Mouse (Mus musculus) thymus, postnatal 14 days (tissue): ENCODE measurements around the gene Ppm1e.
"Not testable (repeated sequence)": the region's sequence is repeated elsewhere in the genome, so short reads cannot be mapped to it uniquely, and the experiment has no call there.

Experiments
- DNase-seq: peaks from one replicate; pipeline ENCODE4 v3.0.0; 2021

The Ppm1e gene

DNA sequence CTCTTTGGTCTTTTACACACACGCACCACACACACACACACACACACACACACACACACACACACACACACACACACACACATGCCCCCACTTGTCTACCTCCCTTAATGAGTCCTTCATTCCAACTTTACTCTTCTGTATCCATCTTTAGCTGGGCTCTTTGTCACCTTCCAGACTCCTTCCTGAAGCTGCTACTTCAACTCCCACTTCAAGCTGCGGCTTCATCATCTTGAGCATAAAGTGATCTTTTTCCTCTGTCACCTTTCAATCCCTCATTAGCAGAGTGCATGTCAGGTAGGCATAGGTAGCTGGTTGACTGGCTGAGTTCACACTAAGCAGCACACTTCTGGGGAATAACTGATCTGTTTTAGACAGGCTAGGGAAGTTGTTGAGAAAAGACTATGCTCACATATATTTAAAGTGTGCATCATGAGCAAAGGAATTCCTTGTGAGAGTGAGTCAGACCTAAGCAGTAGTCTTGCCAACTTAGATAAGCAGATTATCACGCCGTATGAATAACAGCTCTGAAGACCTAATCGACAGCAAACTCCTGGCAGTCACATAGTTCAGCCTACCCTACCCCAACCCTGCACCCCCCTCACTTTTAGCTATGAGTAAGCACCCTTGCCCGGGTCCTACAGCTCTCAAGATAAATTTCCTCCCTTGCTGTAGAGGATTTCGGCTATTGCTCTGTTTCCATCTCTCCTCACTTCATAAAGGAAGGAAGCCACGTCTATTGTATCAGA, 49.3 kb downstream of the Ppm1e start:
- no peak for DNase-seq

DNA sequence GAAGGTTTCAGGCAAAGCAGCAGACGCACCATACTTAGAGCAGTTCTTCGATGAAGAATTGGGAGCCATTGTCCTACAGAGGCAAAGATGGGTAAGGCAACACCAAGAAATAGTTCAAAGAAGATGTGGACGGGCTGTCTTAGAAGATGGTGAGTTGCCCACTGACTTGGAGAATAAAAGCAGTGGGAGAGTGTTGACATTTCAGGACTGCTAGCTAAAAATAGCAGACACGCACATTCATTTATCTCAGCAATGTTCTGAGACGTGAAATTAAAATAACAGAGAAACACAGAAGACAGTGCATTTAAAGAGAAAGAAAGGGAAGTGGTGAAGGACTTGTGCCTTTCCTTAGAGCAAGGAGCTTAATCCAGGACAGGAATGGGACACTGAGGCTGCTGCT, 59.8 kb downstream of the Ppm1e start:
- no peak for DNase-seq

DNA sequence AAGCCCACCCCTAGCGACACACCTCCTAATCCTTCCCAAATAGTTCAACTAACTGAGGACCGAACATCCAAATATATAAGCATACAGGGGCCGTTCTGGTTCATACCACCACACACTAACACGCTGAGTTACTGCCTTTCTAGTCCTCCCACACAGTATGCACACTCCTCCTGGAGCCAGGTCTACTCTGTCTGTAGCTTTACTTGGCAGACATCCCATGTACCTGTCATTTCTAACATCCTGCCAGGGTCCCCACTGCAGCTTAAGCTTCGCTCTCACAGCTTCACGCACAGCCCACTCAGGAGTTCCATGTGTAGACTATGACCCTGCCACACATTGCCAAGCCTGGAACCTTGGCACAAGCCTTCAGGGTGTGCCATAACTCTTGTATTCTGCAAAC, 62.4 kb downstream of the Ppm1e start:
- no peak for DNase-seq

DNA sequence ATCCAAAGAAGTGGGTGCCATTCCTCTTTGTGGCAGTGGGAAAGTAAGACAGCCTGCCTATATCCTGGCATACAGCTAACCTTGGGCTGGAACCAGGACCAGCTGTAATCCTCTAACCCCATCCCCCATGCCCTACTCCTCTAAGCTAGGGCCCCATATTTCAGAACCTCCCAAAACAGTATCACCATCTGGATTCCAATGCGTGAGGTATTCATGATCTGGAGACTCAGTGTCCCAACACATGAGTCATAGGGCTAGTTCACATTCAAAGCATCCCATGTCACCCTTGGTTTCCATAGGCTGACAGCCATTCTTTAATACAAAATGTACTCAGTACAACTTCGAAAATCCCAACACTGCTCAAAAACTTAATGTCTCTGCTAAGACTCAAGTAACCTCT, 63.2 kb downstream of the Ppm1e start:
- no peak for DNase-seq

DNA sequence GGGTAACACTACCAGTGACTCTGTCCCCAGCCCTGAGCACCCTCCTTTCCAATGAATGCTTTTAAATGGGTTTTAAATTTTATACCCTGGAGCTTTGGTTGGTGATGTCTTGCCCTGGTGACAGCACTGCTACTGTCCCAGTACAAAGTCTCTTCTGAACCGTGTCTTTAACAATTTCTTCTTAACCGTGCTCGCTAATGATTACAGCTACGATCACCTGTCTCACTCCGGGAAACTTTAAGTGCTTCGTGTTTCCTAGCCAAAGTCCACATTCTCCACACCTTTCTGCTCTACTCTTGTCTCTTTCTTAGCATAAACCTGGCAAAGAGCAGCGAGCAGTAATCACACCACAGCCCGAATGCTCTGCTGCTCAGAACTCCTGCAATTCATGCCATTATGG, 69.5 kb downstream of the Ppm1e start:
- DNase-seq: no peak

DNA sequence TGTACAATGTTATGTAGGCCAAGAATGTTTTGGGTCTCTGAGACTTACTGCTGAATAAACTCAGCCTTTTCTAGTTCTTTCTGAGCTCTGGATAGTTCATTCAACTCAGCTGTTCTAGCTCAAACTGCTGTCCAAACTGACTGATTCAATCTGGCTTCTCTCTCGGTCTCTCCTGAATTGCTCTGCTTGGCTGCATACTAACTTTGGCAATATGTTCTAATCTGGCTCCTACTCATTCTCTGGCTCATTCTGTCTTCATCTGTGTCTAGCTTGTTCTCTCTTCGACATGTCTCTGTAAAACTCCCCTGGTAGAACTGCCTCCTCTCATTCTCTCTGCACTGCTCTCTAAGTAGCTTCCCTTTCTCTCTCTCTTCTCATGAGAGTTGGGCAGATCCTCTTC, 72.6 kb downstream of the Ppm1e start:
- no peak for DNase-seq

DNA sequence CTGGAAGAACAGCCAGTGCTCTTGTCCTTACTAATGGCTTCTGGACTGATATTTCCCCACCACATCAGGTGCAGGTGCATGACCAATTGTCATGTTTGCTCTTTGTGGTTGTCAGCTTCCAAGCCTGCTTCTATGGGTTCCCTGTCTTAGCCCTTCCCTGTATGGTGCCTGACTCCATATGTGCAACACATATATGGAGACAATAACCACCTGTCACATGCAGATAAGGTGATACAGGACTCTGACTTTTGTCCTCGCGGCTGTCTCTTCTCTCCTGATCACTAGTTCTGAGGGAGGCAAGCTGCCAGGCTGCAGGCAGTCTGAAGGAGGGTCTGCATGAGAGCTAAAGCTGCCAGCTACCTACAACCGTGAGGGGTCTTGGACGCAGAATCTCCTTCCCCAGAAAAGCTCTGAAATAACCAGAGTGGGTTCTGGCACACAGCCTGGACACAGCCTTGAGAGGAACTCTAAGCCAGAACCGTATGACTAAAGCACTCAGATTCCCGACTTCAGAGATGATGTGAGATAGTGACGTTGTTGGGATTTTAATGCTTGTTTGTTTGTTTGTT, 76.8 kb downstream of the Ppm1e start:
- no peak for DNase-seq

DNA sequence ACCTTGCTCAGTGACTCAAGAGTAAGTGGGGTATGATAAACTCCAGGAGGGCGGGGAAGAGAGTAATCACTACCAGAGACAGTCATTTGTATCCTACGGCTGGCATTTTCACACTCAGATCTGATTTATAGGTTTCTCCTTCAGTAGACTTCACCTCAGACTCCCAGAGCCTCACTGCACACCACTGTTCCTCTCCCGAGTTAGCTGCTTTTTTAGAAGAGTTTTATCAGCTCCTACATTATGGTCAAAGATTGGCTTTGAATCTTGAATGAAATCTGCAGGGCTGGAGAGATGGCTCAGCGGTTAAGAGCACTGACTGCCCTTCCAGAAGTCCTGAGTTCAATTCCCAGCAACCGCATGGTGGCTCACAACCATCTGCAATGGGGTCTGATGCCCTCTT, 79.4 kb downstream of the Ppm1e start:
- DNase-seq: no peak

DNA sequence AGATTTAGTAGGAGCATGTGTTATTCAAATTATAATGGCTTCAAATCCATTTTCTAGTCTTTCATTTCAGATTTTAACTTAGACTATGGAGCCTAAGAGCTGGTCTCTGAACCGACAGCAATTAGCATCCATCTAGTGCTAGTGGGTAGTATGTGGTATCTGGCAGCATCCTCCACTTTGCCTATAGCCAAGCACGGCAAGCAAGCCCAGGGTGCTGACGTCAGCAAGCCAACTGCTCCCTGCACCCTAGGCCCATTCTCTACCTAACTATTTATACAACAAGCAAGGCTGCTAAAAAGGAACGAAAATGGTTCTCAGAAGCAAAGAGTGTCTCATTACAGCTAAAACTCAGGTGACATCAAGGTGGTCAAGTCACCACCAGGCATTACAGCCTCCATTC, 80.0 kb downstream of the Ppm1e start:
- DNase-seq: no peak

DNA sequence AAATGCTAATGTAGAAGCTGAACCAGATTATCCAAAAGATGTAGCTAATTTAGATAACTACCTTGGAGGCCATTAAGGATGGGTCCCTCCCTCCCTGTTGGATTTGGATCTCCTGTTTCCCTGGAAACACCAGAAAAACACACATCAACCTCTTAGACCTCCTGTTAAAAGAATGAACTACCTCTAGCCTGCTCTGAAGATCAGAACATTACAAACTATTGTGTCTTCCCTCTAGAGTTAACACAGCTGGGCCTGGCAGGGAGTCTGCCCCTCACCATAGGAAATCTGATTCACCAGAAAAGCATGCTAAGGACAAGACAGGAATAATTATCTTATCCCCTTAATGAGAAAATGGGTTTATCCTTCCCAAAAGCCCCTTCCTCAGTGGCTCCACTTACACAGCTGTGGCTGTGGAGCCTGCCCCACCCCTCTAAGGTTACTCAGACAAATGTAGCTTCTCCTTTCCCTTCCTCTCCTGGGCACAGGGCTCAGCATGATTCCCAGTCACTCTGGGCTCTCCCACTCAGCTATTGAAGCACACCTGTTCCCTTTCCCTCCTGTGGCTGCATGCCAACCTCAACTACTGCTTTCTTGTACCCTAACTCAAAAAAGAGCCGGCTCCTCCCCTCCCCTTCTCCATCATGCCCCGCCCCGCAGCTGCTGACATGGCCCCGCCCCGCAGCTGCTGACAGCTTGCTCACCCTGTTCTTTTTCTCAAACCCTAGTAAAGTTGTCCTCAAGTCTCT, 82.4 kb downstream of the Ppm1e start:
- DNase-seq: peak; percentile 85

DNA sequence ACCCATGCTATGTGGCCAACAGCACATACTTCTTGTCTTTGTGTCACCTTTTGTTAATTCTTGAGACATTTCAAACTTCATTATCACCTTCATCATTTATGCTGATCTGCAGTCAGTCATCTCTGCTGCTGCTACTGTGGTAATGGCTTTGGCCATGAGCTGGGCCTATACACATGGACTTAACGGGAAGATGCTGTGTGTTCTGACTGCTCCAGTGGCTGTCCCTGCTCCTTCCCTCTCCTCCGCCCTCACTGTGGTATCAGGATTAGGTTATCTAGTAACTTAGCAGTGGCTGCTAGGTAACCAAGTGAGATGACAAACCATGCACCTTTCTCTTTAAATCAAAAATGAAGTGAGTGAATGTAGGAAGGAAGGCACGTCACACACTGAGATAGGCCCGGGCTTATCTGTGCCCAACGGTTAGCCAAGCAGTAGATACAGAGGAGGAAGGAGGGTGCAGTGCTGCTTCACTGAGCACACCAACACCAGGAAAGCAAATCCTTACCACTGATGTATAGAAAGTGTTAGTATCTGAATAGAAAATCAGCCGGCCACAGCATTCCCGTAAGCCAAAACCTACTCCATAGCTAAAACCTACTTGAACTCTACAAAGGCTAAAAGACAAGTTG, 83.3 kb downstream of the Ppm1e start:
- DNase-seq: no peak

DNA sequence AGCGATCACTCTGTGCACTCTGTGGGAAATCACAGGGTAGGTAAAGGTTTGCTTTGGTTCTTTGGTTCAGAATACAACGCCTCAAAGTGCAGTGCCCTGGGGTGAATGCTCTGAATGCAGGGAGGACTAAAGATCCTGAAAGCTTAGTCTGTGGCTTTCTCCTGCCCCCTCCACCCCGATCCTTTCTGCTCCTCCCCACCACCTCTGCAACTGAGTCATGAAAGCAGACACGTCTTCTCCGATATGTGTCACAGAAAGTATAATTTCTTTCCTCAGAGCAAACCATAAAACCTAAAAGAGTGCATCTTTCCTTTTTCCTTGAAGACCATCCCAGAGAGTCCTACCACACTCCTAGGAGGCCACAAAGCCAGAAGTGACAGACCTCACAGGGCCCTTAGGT, 86.1 kb downstream of the Ppm1e start:
- DNase-seq: no peak

DNA sequence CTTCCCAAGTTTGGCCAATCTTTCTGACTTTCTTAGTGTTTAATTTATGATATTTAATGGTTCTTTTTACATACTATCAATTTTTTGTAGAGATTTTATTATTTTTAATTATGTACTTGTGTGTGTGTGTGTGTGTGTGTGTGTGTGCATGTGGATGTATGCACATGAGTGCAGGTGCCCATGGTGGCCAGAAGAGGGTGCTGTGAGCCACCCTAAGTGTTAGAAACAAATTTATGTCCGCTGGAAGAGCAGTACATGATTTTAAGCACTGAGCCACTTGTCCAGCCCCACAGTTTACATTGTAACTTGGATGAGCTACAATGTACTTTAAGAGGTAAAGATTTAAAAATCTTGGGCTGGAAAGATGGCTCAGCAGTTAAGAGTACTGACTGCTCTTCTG, 87.3 kb downstream of the Ppm1e start:
- DNase-seq: no peak

DNA sequence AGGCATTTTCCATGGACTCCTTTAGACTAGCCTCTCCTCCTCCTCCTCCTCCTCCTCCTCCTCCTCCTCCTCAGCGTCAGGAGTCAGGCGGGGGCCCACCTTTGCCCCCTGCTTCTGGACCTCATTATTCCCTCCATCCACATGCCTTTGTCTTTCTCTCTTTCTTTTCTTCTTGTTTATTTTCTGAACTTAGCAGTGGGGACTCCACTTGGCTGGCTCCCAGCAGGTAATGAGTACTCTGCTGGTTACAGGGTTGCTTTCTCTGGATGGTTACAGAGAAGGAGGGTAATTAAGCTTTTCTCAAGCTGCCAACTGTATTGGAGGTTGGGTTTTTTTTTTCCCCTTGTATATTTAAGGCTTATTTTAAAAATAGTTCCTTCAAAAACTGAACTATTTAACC, 87.9 kb downstream of the Ppm1e start:
- DNase-seq: no peak

DNA sequence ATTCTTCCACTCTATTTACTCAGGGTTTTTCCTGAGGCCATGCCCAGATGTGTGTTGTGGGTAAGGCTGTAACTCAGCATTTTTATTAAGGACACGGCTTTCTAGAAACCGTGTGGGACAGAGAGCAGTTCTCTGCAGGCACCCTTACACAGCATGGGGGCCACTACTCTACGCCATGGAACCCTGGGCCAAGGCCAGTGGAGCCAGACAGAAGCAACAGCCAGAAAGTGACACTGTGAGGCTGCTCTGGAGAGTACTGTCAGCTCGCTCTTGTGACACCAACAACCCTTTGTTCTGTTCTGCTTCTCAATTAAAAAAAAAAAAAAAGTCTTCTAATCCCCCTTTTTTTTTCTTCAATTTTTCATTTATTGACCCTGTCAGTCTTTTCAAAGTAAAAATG, 88.4 kb downstream of the Ppm1e start:
- no peak for DNase-seq

DNA sequence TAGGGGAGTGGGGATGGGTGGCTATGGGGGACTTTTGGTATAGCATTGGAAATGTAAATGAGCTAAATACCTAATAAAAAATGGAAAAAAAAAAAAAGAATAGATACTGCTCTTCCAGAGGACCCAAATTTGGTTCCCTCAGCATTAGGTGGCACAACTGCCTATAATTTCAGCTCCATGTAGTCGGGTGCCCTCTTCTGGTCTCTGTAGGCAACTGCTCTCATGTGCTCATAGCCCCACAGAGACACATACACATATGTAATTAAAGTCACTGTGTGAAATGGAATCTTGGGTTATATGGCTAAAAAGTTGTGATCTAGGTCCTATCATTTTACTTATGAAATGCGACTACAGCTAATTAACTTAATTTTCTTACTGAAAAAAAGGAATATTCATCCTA, 90.0 kb downstream of the Ppm1e start:
- DNase-seq: peak; percentile 49

DNA sequence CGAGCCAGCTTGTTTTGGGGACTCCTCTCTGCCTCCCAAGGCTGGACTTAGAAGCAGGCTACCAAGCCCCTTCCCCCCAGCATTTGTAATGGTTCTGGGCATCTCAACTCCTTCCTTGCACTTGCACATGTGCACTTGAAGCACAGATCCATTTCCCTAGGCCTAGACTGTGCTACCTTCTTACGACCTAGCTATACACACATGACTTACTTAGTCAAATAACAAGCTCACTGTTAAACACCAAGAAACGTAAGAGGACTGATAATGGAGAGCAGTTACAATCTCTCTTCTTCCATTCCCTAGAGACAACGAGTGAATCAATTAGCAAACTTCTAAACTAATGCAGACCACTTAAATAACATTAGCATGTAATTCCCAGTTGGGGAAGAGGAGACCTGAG, 92.6 kb downstream of the Ppm1e start:
- no peak for DNase-seq

DNA sequence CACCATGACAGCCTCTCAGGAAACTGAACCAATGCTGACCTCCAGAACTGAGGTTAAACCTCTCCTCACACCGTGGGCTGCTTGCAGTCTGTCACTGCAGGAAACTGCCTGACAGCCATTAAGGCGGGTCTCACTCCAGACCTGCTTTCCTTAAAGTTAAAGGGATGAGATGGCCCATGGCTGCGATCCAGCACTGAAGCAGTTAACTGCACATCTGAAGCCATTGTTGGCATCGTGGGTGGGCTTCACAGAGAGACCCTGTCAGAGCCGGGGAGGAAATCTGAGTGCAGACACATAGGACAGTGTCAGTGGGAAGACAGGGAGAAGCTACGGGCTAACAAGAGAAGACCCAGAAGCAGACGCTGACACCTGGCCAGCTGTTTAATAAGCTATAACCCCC, 94.9 kb downstream of the Ppm1e start:
- no peak for DNase-seq

DNA sequence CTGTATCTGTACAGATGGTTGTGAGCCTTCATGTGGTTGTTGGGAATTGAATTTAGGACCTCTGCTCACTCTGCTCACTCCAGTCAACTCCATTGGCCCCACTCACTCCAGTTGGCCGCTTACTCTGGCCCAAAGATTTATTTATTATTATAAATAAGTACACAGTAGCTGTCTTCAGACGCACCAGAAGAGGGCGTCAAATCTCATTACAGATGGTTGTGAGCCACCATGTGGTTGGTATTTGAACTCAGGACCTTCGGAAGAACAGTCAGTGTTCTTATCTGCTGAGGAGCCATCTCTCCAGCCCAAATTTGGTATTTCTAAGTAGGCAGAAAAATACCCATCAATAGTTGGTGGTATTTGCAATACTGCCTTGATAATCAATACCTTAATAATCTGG, 97.1 kb downstream of the Ppm1e start:
- DNase-seq: not testable (repeated sequence)

DNA sequence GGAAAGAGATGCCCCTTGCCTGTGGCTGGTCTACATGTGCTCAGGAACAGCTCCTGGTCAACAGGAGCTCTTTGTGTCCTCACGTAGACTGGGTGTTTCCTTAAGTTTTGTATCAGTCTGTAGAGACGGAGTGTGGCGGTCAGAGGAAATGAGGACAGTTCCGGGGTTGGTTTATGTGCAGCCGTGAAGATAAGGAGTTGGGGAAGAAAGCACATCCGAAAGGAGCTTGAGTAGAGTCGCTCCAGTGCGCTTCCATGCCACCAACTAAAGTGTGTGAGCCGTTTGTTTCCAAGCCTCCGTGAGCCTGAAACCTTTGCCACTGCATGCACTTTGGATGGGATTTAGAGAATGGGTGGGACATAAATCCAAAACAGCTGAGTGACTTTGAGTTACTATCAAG, 99.0 kb downstream of the Ppm1e start:
- no peak for DNase-seq

DNA sequence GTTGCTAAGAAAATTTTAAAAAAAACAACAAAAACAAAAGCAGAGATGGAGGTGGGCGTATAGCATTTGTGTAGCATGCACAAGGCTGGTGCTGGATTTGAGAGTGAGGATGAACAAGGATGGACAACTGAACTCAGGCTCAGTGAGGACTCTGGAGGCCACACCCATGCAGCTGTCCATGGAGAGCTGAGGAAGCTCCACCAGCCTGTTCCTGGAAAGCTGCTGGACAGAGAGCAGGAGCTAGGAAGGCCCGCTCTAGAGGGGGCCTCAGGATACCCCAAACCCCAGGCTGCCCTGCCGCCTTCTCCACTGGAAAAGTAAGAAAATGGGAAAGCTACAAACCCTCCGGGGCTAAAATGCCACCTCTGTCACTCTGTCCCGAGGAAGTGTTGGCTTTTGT, 101.5 kb downstream of the Ppm1e start:
- DNase-seq: no peak

DNA sequence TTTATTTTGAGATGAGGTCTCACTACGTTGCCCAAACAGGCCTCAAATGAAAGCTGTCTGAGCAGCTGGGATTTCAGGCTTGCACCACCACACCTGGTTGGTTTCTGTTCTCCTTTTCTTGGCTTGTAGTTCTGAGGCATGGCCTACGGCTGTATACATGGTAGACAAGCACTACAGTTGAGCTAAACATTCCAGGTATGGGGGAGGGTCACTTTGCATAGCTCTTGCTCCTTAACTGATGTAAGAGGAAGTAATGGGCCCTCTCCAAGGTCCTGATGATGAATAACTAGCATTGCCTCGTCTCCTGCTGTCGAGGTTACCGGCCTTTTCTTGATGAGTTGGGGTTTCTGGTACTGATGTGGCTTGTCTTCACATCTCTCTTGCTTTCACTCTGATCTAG, 104.7 kb downstream of the Ppm1e start:
- peak; percentile 23 for DNase-seq

DNA sequence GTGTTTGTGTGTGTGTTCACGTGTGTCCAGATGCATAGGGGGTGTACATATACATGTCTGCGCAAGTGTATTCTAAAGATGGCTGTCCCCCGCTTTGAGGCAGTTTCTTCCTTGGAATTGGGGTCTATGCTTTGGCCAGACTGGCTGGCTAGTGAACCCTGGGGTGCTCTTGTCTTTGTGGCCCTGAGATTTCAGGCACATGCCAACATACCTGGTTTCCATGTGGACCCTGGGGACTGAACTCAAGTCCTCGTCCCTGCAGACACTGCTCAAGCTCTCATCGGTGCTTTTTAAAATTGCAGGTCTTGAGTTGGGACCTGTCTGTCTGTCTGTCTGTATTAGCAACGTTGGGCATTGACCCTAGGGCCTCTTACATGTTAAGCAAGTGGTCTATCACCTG, 105.5 kb downstream of the Ppm1e start:
- no peak for DNase-seq

DNA sequence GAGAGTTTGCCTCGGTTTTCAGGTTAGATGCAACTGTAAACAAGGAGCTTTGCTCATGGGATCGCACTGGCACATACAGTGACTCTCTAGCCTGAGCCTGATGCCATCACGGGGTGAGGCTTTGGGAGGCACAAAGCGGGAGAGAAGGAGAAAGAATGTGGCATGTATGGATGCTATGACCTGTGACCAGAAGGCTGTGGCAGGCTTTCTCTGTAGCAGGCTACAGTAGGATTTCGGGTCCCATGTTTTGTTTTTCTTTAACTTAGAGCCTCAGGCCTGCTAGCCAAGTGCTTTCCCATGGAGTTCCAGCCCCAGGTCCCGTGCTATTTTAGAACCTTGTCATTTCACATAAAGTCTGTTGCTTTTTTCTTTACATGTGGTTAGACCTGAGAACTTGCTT, 108.7 kb downstream of the Ppm1e start:
- no peak for DNase-seq
